Mouse (Mus musculus): ENCODE results near the gene Pnliprp2.

GRCm38 (mm10) chr19:58795114-58795669 lies 35.7 kb downstream of the Pnliprp2 start:
- TF ChIP-seq TCF12 (IDR thresholded peaks at IDR 0.05; ENCODE audit: low read depth, low read length) (no peak), CTCF (IDR thresholded peaks at IDR 0.05 in 2 of 3, conservative IDR thresholded peaks at IDR 0.05 in 1 of 3; ENCODE audit: control insufficient read depth in 1 of 3, insufficient read depth in 1 of 3, low read depth in 2 of 3, low read length in 3 of 3, poor library complexity in 1 of 3, severe bottlenecking in 1 of 3) (no peak), POLR2A (IDR thresholded peaks at IDR 0.05; ENCODE audit: control insufficient read depth in 1 of 2, insufficient read depth in 1 of 2, low read depth in 1 of 2, low read length in 2 of 2, poor library complexity in 1 of 2) (no peak), POLR2AphosphoS2 (IDR thresholded peaks at IDR 0.05; ENCODE audit: low read length) (no peak), SIN3A (IDR thresholded peaks at IDR 0.05; ENCODE audit: low read length) (no peak), E2F4 (IDR thresholded peaks at IDR 0.05; ENCODE audit: borderline replicate concordance, low read depth, low read length) (no peak), ELF1 (IDR thresholded peaks at IDR 0.05; ENCODE audit: low read depth, low read length) (no peak)
